Mouse (Mus musculus) ovary, postnatal 36 days (tissue): ENCODE results near the gene Gpkow.
"Not testable (repeated sequence)": the region's sequence is repeated elsewhere in the genome, so short reads cannot be mapped to it uniquely, and the experiment has no call there.

Source experiments
- DNase-seq: peaks from one replicate; pipeline ENCODE4 v3.0.0; 2022; ENCODE audit warnings: low spot score, mixed read lengths

The Gpkow gene

DNA sequence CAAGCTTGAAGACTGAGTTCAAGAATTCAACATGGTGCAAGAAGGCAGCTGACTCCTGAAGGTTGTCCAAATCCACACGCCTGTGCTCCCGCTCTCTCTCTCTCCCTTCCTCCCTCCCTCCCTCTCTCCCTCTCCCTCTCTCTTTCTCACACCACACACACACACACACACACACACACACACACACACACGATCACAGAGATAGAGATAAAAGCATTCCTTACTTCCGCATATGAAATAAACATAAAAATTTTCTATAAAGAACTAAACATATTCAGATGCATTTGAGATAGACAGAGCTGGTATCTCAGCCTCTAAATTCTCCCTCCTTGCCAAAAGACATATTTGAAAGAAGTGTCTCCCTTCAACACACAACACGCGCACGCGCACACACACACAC, 48.5 kb downstream of the Gpkow start:
- no peak for DNase-seq

DNA sequence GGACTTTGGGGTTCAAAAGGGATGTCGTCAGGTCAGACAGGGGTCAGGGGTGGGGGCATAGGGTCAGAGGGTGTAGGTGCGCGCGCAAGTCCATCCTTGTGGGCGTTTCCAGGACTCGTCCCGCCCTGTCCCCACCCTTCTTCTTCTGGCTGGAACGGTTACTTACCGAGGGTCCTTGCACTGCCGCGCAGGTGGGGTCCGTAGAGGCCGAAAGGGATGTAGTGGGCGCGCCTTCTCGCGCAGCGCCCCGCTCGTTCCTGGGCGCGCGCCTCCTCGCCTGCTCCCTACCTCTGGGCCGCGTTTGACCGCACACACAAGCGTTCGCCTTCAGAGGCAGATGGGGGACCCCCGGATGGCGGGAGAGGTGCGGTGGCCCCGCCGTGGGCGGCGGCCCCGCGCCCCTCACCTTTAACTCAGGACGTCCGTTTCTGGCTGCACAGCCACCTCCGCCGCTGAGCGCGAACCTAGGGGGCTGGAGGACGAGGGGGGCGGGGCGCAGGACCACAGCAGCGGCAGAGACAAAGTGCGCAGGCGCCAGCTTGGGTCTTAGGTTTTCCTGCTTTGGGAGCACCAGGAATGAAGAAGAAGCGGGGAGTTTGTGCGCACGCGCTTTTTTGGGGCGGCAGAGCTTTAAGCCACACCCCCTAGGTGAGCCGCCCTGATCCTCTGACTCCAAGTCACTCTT, 53.6 kb downstream of the Gpkow start, which contains the start of gene Ccdc120:
TSS of gene Ccdc120 (minus strand) at position 474 of the 685 bp plus-strand sequence.
- peak; percentile 73 for DNase-seq

DNA sequence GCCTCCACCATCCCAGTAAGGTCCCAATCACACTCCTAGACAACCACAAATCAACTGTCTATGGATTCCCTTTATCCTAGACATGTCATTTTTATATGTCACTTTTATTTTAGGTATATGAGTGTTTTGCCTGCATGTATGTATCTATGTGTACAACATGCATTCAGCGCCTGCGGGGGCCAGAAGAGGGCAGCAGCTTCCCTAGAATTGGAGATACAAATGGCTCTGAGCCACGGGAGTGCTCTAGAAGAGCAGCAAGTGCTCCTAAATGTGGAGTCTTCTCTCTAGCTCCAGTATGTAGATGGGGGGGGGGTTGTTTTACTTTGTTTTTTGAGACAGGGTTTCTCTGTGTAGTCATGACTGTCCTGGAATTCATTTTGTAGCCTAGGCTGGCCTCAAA, 56.7 kb downstream of the Gpkow start:
- DNase-seq = not testable (repeated sequence)
